Mouse (Mus musculus) stomach, embryonic 14.5 days (tissue): Measurements from ENCODE around the gene Usp30. TPM values are rescaled to one million over a fixed set of nuclear protein-coding genes. Genes with fewer than 3 reads are reported as not detected.
A peak's percentile ranks its signal among the peaks of the same experiment; 100 is the strongest.

Experiments used
- ATAC-seq: fragments of 200-750 bp; cut with Nextera tagmentation; 2 replicates; pipeline ENCODE4 v1.8.0; 2017; ENCODE audit warnings: low read depth, moderate TSS enrichment; ENCODE audit not compliant: insufficient number of reproducible peaks, insufficient read depth, low FRiP score
- H3K27ac ChIP-seq: fragments of 300-500 bp; sonication (generic); 2 replicates; pipeline ENCODE4 v1.5.1; 2014; ENCODE audit warnings: mild to moderate bottlenecking, low read length, moderate library complexity, mixed read lengths
- H3K27me3 ChIP-seq: fragments of 300-500 bp; sonication (generic); 2 replicates; pipeline ENCODE4 v1.6.1; 2014; ENCODE audit warnings: low read length, control low read depth, mixed read lengths; ENCODE audit not compliant: control insufficient read depth, insufficient read depth
- H3K36me3 ChIP-seq: fragments of 300-500 bp; sonication (generic); 2 replicates; pipeline ENCODE4 v1.6.1; 2014; ENCODE audit warnings: mild to moderate bottlenecking, control low read depth, low read length, moderate library complexity, mixed read lengths; ENCODE audit not compliant: control insufficient read depth, insufficient read depth
- H3K4me1 ChIP-seq: fragments of 300-500 bp; sonication (generic); 2 replicates; pipeline ENCODE4 v1.6.1; 2014; ENCODE audit warnings: low read length, control low read depth, mixed read lengths; ENCODE audit not compliant: control insufficient read depth, insufficient read depth
- H3K4me2 ChIP-seq: fragments of 300-500 bp; sonication (generic); replicated peaks from 2 replicates; pipeline ENCODE4 v1.6.1; 2014; ENCODE audit warnings: low read depth, low read length, control low read depth
- H3K4me3 ChIP-seq: fragments of 300-500 bp; sonication (generic); 2 replicates; pipeline ENCODE4 v1.5.1; 2014; ENCODE audit warnings: low read depth, low read length, control low read depth
- H3K9ac ChIP-seq: fragments of 300-500 bp; sonication (generic); replicated peaks from 2 replicates; pipeline ENCODE4 v1.6.1; 2014; ENCODE audit warnings: low read depth, mild to moderate bottlenecking, control low read depth, low read length, moderate library complexity, mixed read lengths
- H3K9me3 ChIP-seq: fragments of 300-500 bp; sonication (generic); 2 replicates; pipeline ENCODE4 v1.6.1; 2016; ENCODE audit warnings: low read depth, low read length, control low read depth; ENCODE audit not compliant: control insufficient read depth
- WGBS: fragments of 180-500 bp; shearing (Covaris S2); extraction: QIAGEN DNeasy Blood & Tissue Kit; methylation state at CpG from one replicate; pipeline ENCODE4 v1.1.7; 2014; 5-methylcytosine and 5-hydroxymethylcytosine counted together
- polyA plus RNA-seq: library from polyadenylated mRNA; unstranded; fragments of >200 nt; fragmentation: Nextera tagmentation; extraction: Ambion mirVana; gene quantifications from 2 replicates; pipeline ENCODE4 v1.2.1, GENCODE M21; 2014

Gene Usp30
- polyA plus RNA-seq, 1 experiment from 2014 or later: 10.2 TPM

- 80% methylated on average over 12 of the region's 12 CpGs for WGBS
- no peak overlapping the region for H3K9ac ChIP-seq
- H3K27ac ChIP-seq: no peak overlapping the region
- 0 out of 2 replicates have a peak, but pooled peaks cover 2% of the 10 kb centered on the region for H3K9me3 ChIP-seq
- no peak overlapping the region for H3K4me2 ChIP-seq
- H3K36me3 ChIP-seq: no peaks in the 10 kb centered on the region
- no peaks in the 10 kb centered on the region for H3K27me3 ChIP-seq
- no peaks in the 10 kb centered on the region for H3K4me1 ChIP-seq
- no peak overlapping the region for H3K4me3 ChIP-seq
- no peak for ATAC-seq
These were observed 87.3 kb downstream of the Usp30 start for GRCm38 (mm10) chr5:114152359-114153092.

GRCm38 (mm10) chr5:114153490-114153889 is 88.2 kb downstream of the Usp30 start:
- ATAC-seq: no peak
- H3K4me3 ChIP-seq: peak overlapping the region; percentile 16; the same call in 1 of the 2 replicates
- 0 out of 2 replicates have a peak overlapping the region, but pooled peaks have one; percentile 20 for H3K4me2 ChIP-seq

GRCm38 (mm10) chr5:114154765-114155164 is 89.5 kb downstream of the Usp30 start:
- Histone ChIP-seq H3K4me1 (no peaks in the 10 kb centered on the region), H3K9ac (no peak overlapping the region), H3K4me3 (no peak overlapping the region), H3K36me3 (no peaks in the 10 kb centered on the region), H3K27me3 (no peaks in the 10 kb centered on the region), H3K4me2 (no peak overlapping the region), H3K27ac (no peak overlapping the region), H3K9me3 (no peaks in the 10 kb centered on the region)
- no peak for ATAC-seq
- 79% methylated on average over 5 of the region's 5 CpGs for WGBS

More at GRCm38 (mm10) chr5:114153490-114153889, 88.2 kb downstream of the Usp30 start:
- no peak overlapping the region for H3K9ac ChIP-seq
- 6% methylated on average over 12 of the region's 12 CpGs for WGBS
- no peaks in the 10 kb centered on the region for H3K27me3 ChIP-seq
- H3K9me3 ChIP-seq: 0 out of 2 replicates have a peak, but pooled peaks cover under 1% of the 10 kb centered on the region
- no peak overlapping the region for H3K27ac ChIP-seq
- H3K36me3 ChIP-seq: no peaks in the 10 kb centered on the region
- H3K4me1 ChIP-seq: no peaks in the 10 kb centered on the region

GRCm38 (mm10) chr5:114155168-114155933 is 90.1 kb downstream of the Usp30 start:
- H3K4me2 ChIP-seq: no peak overlapping the region
- WGBS: 54% methylated on average over 9 of the region's 9 CpGs
- ATAC-seq: no peak
- H3K4me3 ChIP-seq: no peak overlapping the region
- H3K27me3 ChIP-seq: no peaks in the 10 kb centered on the region
- H3K36me3 ChIP-seq: no peaks in the 10 kb centered on the region
- no peak overlapping the region for H3K9ac ChIP-seq
- no peak overlapping the region for H3K27ac ChIP-seq
- no peaks in the 10 kb centered on the region for H3K4me1 ChIP-seq
- no peaks in the 10 kb centered on the region for H3K9me3 ChIP-seq

- no peak overlapping the region for H3K4me2 ChIP-seq
- H3K9me3 ChIP-seq: no peaks in the 10 kb centered on the region
- no peak for ATAC-seq
- no peaks in the 10 kb centered on the region for H3K4me1 ChIP-seq
- H3K27ac ChIP-seq: no peak overlapping the region
- H3K4me3 ChIP-seq: no peak overlapping the region
- H3K9ac ChIP-seq: no peak overlapping the region
- H3K27me3 ChIP-seq: no peaks in the 10 kb centered on the region
- H3K36me3 ChIP-seq: no peaks in the 10 kb centered on the region
- WGBS: 56% methylated on average over 7 of the region's 7 CpGs
These were observed 92.0 kb downstream of the Usp30 start for GRCm38 (mm10) chr5:114157236-114157635.

- H3K9me3 ChIP-seq: no peaks in the 10 kb centered on the region
- no peaks in the 10 kb centered on the region for H3K4me1 ChIP-seq
- H3K27me3 ChIP-seq: no peaks in the 10 kb centered on the region
- no peak overlapping the region for H3K9ac ChIP-seq
- H3K27ac ChIP-seq: no peak overlapping the region
- H3K4me2 ChIP-seq: no peak overlapping the region
- ATAC-seq: no peak
- H3K36me3 ChIP-seq: no peaks in the 10 kb centered on the region
- WGBS: 76% methylated on average over 6 of the region's 6 CpGs
- H3K4me3 ChIP-seq: no peak overlapping the region
These were observed 96.2 kb downstream of the Usp30 start for GRCm38 (mm10) chr5:114161424-114161823.

DNA sequence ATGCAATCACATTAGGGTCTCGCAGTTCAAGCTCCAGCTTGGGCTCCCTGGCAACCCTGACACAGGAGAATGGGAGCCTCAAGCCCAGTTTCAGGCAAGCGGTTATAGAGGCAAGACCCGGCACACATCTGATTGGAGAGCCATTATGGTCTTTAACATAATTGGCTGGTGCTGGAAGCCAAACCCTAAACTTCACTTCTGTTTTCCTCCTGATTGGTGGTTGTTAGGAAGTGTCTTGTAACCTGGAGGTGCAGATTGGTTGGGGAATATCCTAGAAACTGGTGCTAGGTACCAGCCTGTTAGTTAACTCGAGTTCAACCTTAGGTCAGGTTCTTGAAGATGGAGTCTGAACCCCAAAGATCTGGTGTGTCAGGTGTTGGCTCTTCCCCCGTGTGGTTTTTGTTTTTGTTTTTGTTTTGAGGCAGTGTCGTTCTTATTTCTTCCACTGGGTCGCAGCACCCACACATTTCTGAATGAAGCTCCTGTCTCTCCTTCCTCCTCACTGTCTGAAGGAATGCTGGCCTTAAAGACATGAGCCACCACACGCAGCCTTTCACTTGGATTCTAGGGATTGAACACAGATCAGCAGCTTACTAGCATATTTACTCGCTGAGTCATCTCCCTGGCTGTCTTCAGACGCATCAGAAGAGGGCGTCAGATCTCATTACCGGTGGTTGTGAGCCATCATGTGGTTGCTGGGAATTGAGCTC is 97.0 kb downstream of the Usp30 start:
- Histone ChIP-seq H3K27ac (no peak overlapping the region), H3K9ac (no peak overlapping the region), H3K36me3 (no peaks in the 10 kb centered on the region), H3K4me3 (no peak overlapping the region), H3K4me1 (no peaks in the 10 kb centered on the region), H3K9me3 (no peaks in the 10 kb centered on the region), H3K27me3 (no peaks in the 10 kb centered on the region), H3K4me2 (no peak overlapping the region)
- no peak for ATAC-seq
- WGBS: 49% methylated on average over 12 of the region's 12 CpGs

DNA sequence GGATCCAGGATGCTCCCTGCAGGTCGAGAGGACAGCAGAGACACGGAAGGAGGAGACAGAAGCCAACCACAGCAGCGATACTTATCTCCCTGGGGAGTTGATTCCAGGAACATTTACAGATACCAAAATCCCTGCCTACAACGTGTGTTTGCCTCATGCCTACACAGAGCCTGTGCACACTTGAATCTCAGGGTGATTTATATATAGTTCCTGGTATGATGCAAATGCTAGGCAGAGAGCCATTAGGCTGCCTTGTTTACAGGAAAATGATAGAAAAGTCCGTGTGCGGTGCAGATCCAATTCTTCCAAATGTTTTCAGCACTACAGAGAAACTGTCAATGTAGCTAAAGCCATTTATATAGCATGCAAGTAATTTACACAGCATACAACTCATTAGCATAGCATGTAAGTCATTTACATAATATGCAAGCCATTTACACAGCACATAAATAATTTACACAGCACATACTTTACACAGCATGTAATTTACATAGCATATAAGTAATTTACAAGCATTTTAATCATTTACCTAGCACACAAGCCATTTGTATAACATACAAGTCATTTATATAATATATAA is 97.9 kb downstream of the Usp30 start:
- Histone ChIP-seq H3K4me2 (no peak overlapping the region), H3K36me3 (no peaks in the 10 kb centered on the region), H3K27me3 (no peaks in the 10 kb centered on the region), H3K4me3 (no peak overlapping the region), H3K9me3 (no peaks in the 10 kb centered on the region), H3K9ac (no peak overlapping the region), H3K4me1 (no peaks in the 10 kb centered on the region), H3K27ac (no peak overlapping the region)
- ATAC-seq: no peak
- 60% methylated on average over 6 of the region's 6 CpGs for WGBS
